Mouse (Mus musculus): Measurements from ENCODE around the gene Actr2. TPM values are rescaled to one million over a fixed set of nuclear protein-coding genes. Genes with fewer than 3 reads are reported as not detected.

The Actr2 gene
- polyA plus RNA-seq, 1 experiment, result 353 TPM

GRCm38 (mm10) chr11:20112006-20112740, 540 bp downstream of the Actr2 start:
- H3K4me3 ChIP-seq (ENCODE audit: low read depth, low read length), result peak overlapping the region; percentile 97
- no peaks in the 10 kb centered on the region for H3K27me3 ChIP-seq (ENCODE audit: control insufficient read depth, insufficient read depth, low read length, poor library complexity, severe bottlenecking)
- H3K9ac ChIP-seq (ENCODE audit: low read depth, poor library complexity, severe bottlenecking), result peak overlapping the region; percentile 98
- H3K9me3 ChIP-seq (replicated peaks; ENCODE audit: control insufficient read depth, insufficient read depth, low read length, poor library complexity, severe bottlenecking), result no peaks in the 10 kb centered on the region
- peaks cover 9% of the 10 kb centered on the region; the same call in 1 of the 2 replicates for H3K36me3 ChIP-seq (ENCODE audit: control insufficient read depth, insufficient read depth, low read length, poor library complexity, severe bottlenecking)
- peak overlapping the region; percentile 82 for H3K27ac ChIP-seq (ENCODE audit: insufficient read depth, low read length)
- peaks cover 4% of the 10 kb centered on the region for H3K4me1 ChIP-seq (ENCODE audit: control insufficient read depth, insufficient read depth, low read length)
- TF ChIP-seq POLR2A (IDR thresholded peaks at IDR 0.05; ENCODE audit: insufficient read depth, low read length) (no peak), CTCF (IDR thresholded peaks at IDR 0.05; ENCODE audit: low read depth, low read length) (no peak), EP300 (IDR thresholded peaks at IDR 0.05; ENCODE audit: insufficient read depth, low read depth, low read length) (0 out of 2 replicates have a peak, but pooled peaks have one; percentile 16)

DNA sequence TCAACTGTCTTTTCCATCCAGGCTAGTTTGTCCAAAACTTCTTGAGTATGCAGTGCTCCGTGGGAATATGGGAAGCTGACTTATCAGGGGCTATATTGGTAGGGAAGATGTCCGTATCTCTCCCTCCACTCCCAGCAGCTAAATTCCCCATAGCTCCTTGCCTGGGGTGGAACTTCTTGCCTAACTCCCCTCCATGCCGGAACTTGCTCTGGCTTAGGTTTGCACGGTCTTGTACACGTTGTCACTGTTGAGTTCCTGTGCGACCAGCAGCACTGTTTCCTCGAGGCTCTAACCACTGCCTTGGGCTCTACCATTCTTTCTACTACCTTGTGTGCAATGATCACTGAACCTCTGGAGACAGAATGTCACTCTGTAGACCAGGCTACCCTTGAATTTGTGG, 4.6 kb downstream of the Actr2 start:
- peak overlapping the region; percentile 0; the same call in 1 of the 2 replicates for H3K4me3 ChIP-seq (ENCODE audit: low read depth, low read length)
- no peak overlapping the region for H3K27ac ChIP-seq (ENCODE audit: insufficient read depth, low read length)
- no peaks in the 10 kb centered on the region for H3K27me3 ChIP-seq (ENCODE audit: control insufficient read depth, insufficient read depth, low read length, poor library complexity, severe bottlenecking)
- H3K36me3 ChIP-seq (ENCODE audit: control insufficient read depth, insufficient read depth, low read length, poor library complexity, severe bottlenecking), result peaks cover 16% of the 10 kb centered on the region
- H3K4me1 ChIP-seq (ENCODE audit: control insufficient read depth, insufficient read depth, low read length), result peaks cover 4% of the 10 kb centered on the region
- TF ChIP-seq CTCF (IDR thresholded peaks at IDR 0.05; ENCODE audit: low read depth, low read length) (no peak), EP300 (IDR thresholded peaks at IDR 0.05; ENCODE audit: insufficient read depth, low read depth, low read length) (no peak), POLR2A (IDR thresholded peaks at IDR 0.05; ENCODE audit: insufficient read depth, low read length) (no peak)
- no peak overlapping the region for H3K9ac ChIP-seq (ENCODE audit: low read depth, poor library complexity, severe bottlenecking)
- H3K9me3 ChIP-seq (replicated peaks; ENCODE audit: control insufficient read depth, insufficient read depth, low read length, poor library complexity, severe bottlenecking), result no peaks in the 10 kb centered on the region

DNA sequence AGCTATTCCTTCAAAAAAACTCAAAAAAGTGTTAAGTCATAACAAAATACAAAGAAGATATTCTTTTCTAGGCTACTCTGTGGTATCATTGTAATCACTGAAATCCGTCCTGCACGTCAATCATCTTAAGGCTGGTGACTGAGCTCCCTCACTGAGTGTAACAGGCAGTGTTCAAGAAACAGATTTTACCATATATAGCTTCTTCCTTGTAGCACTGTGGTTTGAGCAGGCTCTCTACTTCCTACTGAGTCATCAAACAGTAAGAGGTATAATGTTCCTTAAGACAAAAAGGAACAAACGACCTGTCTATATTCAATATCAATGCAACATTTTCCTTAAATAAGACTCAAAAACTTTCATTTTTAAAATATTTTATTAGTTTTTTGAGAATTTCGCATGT, 5.0 kb downstream of the Actr2 start:
- Histone ChIP-seq H3K27me3 (ENCODE audit: control insufficient read depth, insufficient read depth, low read length, poor library complexity, severe bottlenecking) (no peaks in the 10 kb centered on the region), H3K4me1 (ENCODE audit: control insufficient read depth, insufficient read depth, low read length) (peaks cover 4% of the 10 kb centered on the region), H3K9me3 (replicated peaks; ENCODE audit: control insufficient read depth, insufficient read depth, low read length, poor library complexity, severe bottlenecking) (no peaks in the 10 kb centered on the region), H3K36me3 (ENCODE audit: control insufficient read depth, insufficient read depth, low read length, poor library complexity, severe bottlenecking) (peaks cover 16% of the 10 kb centered on the region), H3K4me3 (ENCODE audit: low read depth, low read length) (no peak overlapping the region), H3K9ac (ENCODE audit: low read depth, poor library complexity, severe bottlenecking) (no peak overlapping the region), H3K27ac (ENCODE audit: insufficient read depth, low read length) (no peak overlapping the region)
- TF ChIP-seq CTCF (IDR thresholded peaks at IDR 0.05; ENCODE audit: low read depth, low read length) (no peak), EP300 (IDR thresholded peaks at IDR 0.05; ENCODE audit: insufficient read depth, low read depth, low read length) (no peak), POLR2A (IDR thresholded peaks at IDR 0.05; ENCODE audit: insufficient read depth, low read length) (no peak)

DNA sequence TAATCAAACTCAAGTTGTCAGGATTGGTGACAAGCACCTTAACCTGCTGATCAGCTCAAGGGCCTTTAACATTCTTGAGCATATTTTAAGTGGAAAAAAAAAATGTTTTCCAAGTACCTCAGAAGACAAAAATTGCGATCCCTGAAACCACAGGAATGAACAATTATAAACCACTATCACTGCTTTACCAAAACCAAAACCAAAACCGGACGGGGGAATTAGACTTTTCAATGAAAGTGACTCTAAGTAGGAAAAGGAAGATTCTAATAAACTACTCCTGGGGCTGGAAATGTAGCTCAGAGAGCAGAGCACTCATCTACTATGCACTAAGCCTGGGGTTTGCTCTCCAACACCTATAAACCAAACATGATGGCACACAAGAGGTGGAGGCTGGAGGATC, 5.8 kb downstream of the Actr2 start:
- Histone ChIP-seq H3K27ac (ENCODE audit: insufficient read depth, low read length) (no peak overlapping the region), H3K9ac (ENCODE audit: low read depth, poor library complexity, severe bottlenecking) (no peak overlapping the region), H3K4me3 (ENCODE audit: low read depth, low read length) (no peak overlapping the region), H3K36me3 (ENCODE audit: control insufficient read depth, insufficient read depth, low read length, poor library complexity, severe bottlenecking) (peaks cover 16% of the 10 kb centered on the region), H3K27me3 (ENCODE audit: control insufficient read depth, insufficient read depth, low read length, poor library complexity, severe bottlenecking) (no peaks in the 10 kb centered on the region), H3K9me3 (replicated peaks; ENCODE audit: control insufficient read depth, insufficient read depth, low read length, poor library complexity, severe bottlenecking) (no peaks in the 10 kb centered on the region), H3K4me1 (ENCODE audit: control insufficient read depth, insufficient read depth, low read length) (peaks cover 4% of the 10 kb centered on the region)
- TF ChIP-seq EP300 (IDR thresholded peaks at IDR 0.05; ENCODE audit: insufficient read depth, low read depth, low read length) (no peak), CTCF (IDR thresholded peaks at IDR 0.05; ENCODE audit: low read depth, low read length) (no peak), POLR2A (IDR thresholded peaks at IDR 0.05; ENCODE audit: insufficient read depth, low read length) (no peak)

GRCm38 (mm10) chr11:20103949-20104348, 8.8 kb downstream of the Actr2 start:
- Histone ChIP-seq H3K27ac (ENCODE audit: insufficient read depth, low read length) (no peak overlapping the region), H3K4me3 (ENCODE audit: low read depth, low read length) (no peak overlapping the region), H3K9ac (ENCODE audit: low read depth, poor library complexity, severe bottlenecking) (no peak overlapping the region), H3K27me3 (ENCODE audit: control insufficient read depth, insufficient read depth, low read length, poor library complexity, severe bottlenecking) (no peaks in the 10 kb centered on the region), H3K4me1 (ENCODE audit: control insufficient read depth, insufficient read depth, low read length) (peaks cover 4% of the 10 kb centered on the region), H3K36me3 (ENCODE audit: control insufficient read depth, insufficient read depth, low read length, poor library complexity, severe bottlenecking) (peaks cover 32% of the 10 kb centered on the region), H3K9me3 (replicated peaks; ENCODE audit: control insufficient read depth, insufficient read depth, low read length, poor library complexity, severe bottlenecking) (no peaks in the 10 kb centered on the region)
- TF ChIP-seq POLR2A (IDR thresholded peaks at IDR 0.05; ENCODE audit: insufficient read depth, low read length), result no peak
- TF ChIP-seq CTCF (IDR thresholded peaks at IDR 0.05; ENCODE audit: low read depth, low read length), result no peak
- TF ChIP-seq EP300 (IDR thresholded peaks at IDR 0.05; ENCODE audit: insufficient read depth, low read depth, low read length), result no peak

DNA sequence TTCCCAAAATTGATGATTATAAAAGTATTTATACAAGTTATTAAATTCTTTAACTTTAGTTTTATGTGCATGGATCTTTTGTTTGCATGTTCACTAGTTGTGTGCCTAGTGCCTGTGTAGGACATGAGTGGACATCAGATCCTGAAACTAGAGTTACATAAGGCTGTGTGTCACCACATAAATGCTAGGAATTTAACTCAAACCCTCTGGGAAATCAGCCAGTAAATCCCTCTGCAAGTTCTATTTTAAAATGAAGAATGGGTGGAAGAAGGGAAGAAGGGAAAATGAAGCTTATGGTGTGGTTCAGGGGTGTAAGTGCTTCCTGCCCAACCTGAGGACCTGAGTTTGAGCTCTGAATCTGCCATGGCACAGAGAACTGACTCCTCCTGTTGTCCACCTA, 26.4 kb downstream of the Actr2 start:
- peaks cover 62% of the 10 kb centered on the region for H3K36me3 ChIP-seq (ENCODE audit: control insufficient read depth, insufficient read depth, low read length, poor library complexity, severe bottlenecking)
- no peaks in the 10 kb centered on the region for H3K9me3 ChIP-seq (replicated peaks; ENCODE audit: control insufficient read depth, insufficient read depth, low read length, poor library complexity, severe bottlenecking)
- no peak overlapping the region for H3K4me3 ChIP-seq (ENCODE audit: low read depth, low read length)
- no peaks in the 10 kb centered on the region for H3K4me1 ChIP-seq (ENCODE audit: control insufficient read depth, insufficient read depth, low read length)
- no peak overlapping the region for H3K9ac ChIP-seq (ENCODE audit: low read depth, poor library complexity, severe bottlenecking)
- TF ChIP-seq CTCF (IDR thresholded peaks at IDR 0.05; ENCODE audit: low read depth, low read length), result no peak
- no peak for TF ChIP-seq POLR2A (IDR thresholded peaks at IDR 0.05; ENCODE audit: insufficient read depth, low read length)
- TF ChIP-seq EP300 (IDR thresholded peaks at IDR 0.05; ENCODE audit: insufficient read depth, low read depth, low read length), result no peak
- H3K27me3 ChIP-seq (ENCODE audit: control insufficient read depth, insufficient read depth, low read length, poor library complexity, severe bottlenecking), result no peaks in the 10 kb centered on the region
- H3K27ac ChIP-seq (ENCODE audit: insufficient read depth, low read length), result no peak overlapping the region

All from ES-Bruce4 (cell line).